Mouse (Mus musculus) small intestine, adult 2 months (tissue): Measurements from ENCODE around the gene Irx4. TPM values are rescaled to one million over a fixed set of nuclear protein-coding genes. Genes with fewer than 3 reads are reported as not detected.

Experiments
- H3K27ac ChIP-seq: fragments of 200-500 bp; 2 replicates; pipeline ENCODE4 v1.5.1; 2012; ENCODE audit warnings: low read depth, low read length, control low read depth, inconsistent platforms; ENCODE audit not compliant: insufficient read depth
- H3K27me3 ChIP-seq: fragments of 200-500 bp; 2 replicates; pipeline ENCODE4 v1.6.1; 2012; ENCODE audit warnings: mild to moderate bottlenecking, moderate library complexity, low read length, inconsistent platforms; ENCODE audit not compliant: control insufficient read depth, insufficient read depth
- H3K36me3 ChIP-seq: fragments of 200-500 bp; 2 replicates; pipeline ENCODE4 v1.6.1; 2012; ENCODE audit warnings: mild to moderate bottlenecking, low read length, control low read depth, inconsistent platforms; ENCODE audit not compliant: control insufficient read depth, insufficient read depth
- H3K4me1 ChIP-seq: fragments of 200-500 bp; 2 replicates; pipeline ENCODE4 v1.6.1; 2012; ENCODE audit warnings: low read length, inconsistent platforms, mixed read lengths; ENCODE audit not compliant: control insufficient read depth, insufficient read depth, insufficient read length
- H3K4me3 ChIP-seq: fragments of 200-500 bp; 2 replicates; pipeline ENCODE4 v1.5.1; 2012; ENCODE audit warnings: low read depth, mild to moderate bottlenecking, control low read depth, inconsistent platforms, low read length, moderate library complexity
- CTCF ChIP-seq: fragments of 200-500 bp; IDR thresholded peaks from 2 replicates; pipeline ENCODE4 v1.5.1; 2012; ENCODE audit warnings: low read depth, mild to moderate bottlenecking, control low read depth, inconsistent platforms, low read length, moderate library complexity, mixed read lengths; ENCODE audit not compliant: insufficient replicate concordance, insufficient read length; ENCODE audit errors: extremely low read depth
- POLR2A ChIP-seq: fragments of 200-500 bp; IDR thresholded peaks from 2 replicates; pipeline ENCODE4 v1.6.1; 2012; ENCODE audit warnings: low read depth, mild to moderate bottlenecking, control low read depth, inconsistent platforms, low read length, moderate library complexity
- WGBS: fragments of 180-500 bp; shearing (Covaris S2); methylation state at CpG from one replicate; pipeline ENCODE4 v1.1.7; 2018; 5-methylcytosine and 5-hydroxymethylcytosine counted together
- polyA plus RNA-seq: library from polyadenylated mRNA; depleted of rRNA; stranded (reverse); fragments of >200 nt; gene quantifications from 2 replicates; pipeline ENCODE4 v1.2.3, GENCODE M21; 2012; rRNA removed

Gene Irx4
- polyA plus RNA-seq = 0.34 TPM in 1 of 2 replicates, not detected in the other

- Histone ChIP-seq H3K4me3 (no peak within 1 kb of the TSS), H3K4me1 (peaks cover 4% of the 10 kb centered on the region; the same call in 1 of the 2 replicates), H3K27ac (no peak within 1 kb of the TSS), H3K27me3 (peaks cover 50% of the 10 kb centered on the region), H3K36me3 (no peaks in the 10 kb centered on the region)
- WGBS = 2% methylated on average over 86 of the region's 86 CpGs
- TF ChIP-seq POLR2A = no peak
- no peak for TF ChIP-seq CTCF
Measured at GRCm38 (mm10) chr13:73260354-73261035, at the start of gene Irx4. TSS of gene Irx4 (plus strand) at chr13:73260479.

- H3K27ac ChIP-seq = no peak overlapping the region
- H3K4me1 ChIP-seq = no peaks in the 10 kb centered on the region
- no peaks in the 10 kb centered on the region for H3K36me3 ChIP-seq
- H3K4me3 ChIP-seq = no peak overlapping the region
- TF ChIP-seq POLR2A = no peak
- TF ChIP-seq CTCF = no peak
- 76% methylated on average over 10 of the region's 10 CpGs for WGBS
- H3K27me3 ChIP-seq = no peaks in the 10 kb centered on the region
Measured at GRCm38 (mm10) chr13:73214301-73214700, 46.0 kb upstream of the Irx4 start.

GRCm38 (mm10) chr13:73236461-73236860, 23.8 kb upstream of the Irx4 start:
- TF ChIP-seq CTCF (no peak), POLR2A (no peak)
- Histone ChIP-seq H3K27me3 (no peaks in the 10 kb centered on the region), H3K36me3 (no peaks in the 10 kb centered on the region), H3K27ac (no peak overlapping the region), H3K4me1 (no peaks in the 10 kb centered on the region), H3K4me3 (no peak overlapping the region)
- 43% methylated on average over 8 of the region's 8 CpGs for WGBS

- 79% methylated on average over 4 of the region's 4 CpGs for WGBS
- TF ChIP-seq CTCF (no peak), POLR2A (no peak)
- no peaks in the 10 kb centered on the region for H3K36me3 ChIP-seq
- no peaks in the 10 kb centered on the region for H3K4me1 ChIP-seq
- H3K27ac ChIP-seq = no peak overlapping the region
- H3K27me3 ChIP-seq = no peaks in the 10 kb centered on the region
- H3K4me3 ChIP-seq = no peak overlapping the region
Measured at GRCm38 (mm10) chr13:73239191-73239746, 21.0 kb upstream of the Irx4 start.

- 86% methylated on average over 5 of the region's 5 CpGs for WGBS
- Histone ChIP-seq H3K27ac (no peak overlapping the region), H3K4me3 (no peak overlapping the region), H3K4me1 (no peaks in the 10 kb centered on the region), H3K36me3 (no peaks in the 10 kb centered on the region), H3K27me3 (no peaks in the 10 kb centered on the region)
- TF ChIP-seq POLR2A (no peak), CTCF (no peak)
Measured at GRCm38 (mm10) chr13:73242556-73242955, 17.7 kb upstream of the Irx4 start.

GRCm38 (mm10) chr13:73246961-73247360, 13.3 kb upstream of the Irx4 start:
- Histone ChIP-seq H3K27me3 (no peaks in the 10 kb centered on the region), H3K4me1 (no peaks in the 10 kb centered on the region), H3K4me3 (no peak overlapping the region), H3K36me3 (no peaks in the 10 kb centered on the region), H3K27ac (no peak overlapping the region)
- TF ChIP-seq CTCF (no peak), POLR2A (no peak)
- 86% methylated on average over 4 of the region's 4 CpGs for WGBS

- 16% methylated on average over 7 of the region's 7 CpGs for WGBS
- peak; percentile 48; the same call in 1 of the 2 replicates for TF ChIP-seq CTCF
- TF ChIP-seq POLR2A = no peak
- H3K4me1 ChIP-seq = no peaks in the 10 kb centered on the region
- H3K27me3 ChIP-seq = no peaks in the 10 kb centered on the region
- H3K36me3 ChIP-seq = no peaks in the 10 kb centered on the region
- no peak overlapping the region for H3K27ac ChIP-seq
- no peak overlapping the region for H3K4me3 ChIP-seq
Measured at GRCm38 (mm10) chr13:73251222-73251621, 9.1 kb upstream of the Irx4 start.
